Mouse (Mus musculus): Measurements from ENCODE around the gene Ftsj1.

- no peak for TF ChIP-seq ETS1 (IDR thresholded peaks at IDR 0.05; ENCODE audit: low read depth, low read length)
- TF ChIP-seq CTCF (IDR thresholded peaks at IDR 0.05 in 2 of 3, conservative IDR thresholded peaks at IDR 0.05 in 1 of 3; ENCODE audit: control insufficient read depth in 1 of 3, insufficient read depth in 1 of 3, low read depth in 2 of 3, low read length in 3 of 3, poor library complexity in 1 of 3, severe bottlenecking in 1 of 3): no peak
- TF ChIP-seq POLR2A (IDR thresholded peaks at IDR 0.05; ENCODE audit: control insufficient read depth in 1 of 2, insufficient read depth in 1 of 2, low read depth in 1 of 2, low read length in 2 of 2, poor library complexity in 1 of 2): no peak
- no peak for TF ChIP-seq MEF2A (IDR thresholded peaks at IDR 0.05; ENCODE audit: extremely low read depth, insufficient replicate concordance, low read depth, low read length, poor library complexity, severe bottlenecking)
- TF ChIP-seq MAX (IDR thresholded peaks at IDR 0.05; ENCODE audit: low read length): no peak
- no peak for TF ChIP-seq RAD21 (IDR thresholded peaks at IDR 0.05; ENCODE audit: low read depth, low read length)
- TF ChIP-seq USF1 (IDR thresholded peaks at IDR 0.05; ENCODE audit: low read depth, low read length): no peak
- no peak for TF ChIP-seq NELFE (IDR thresholded peaks at IDR 0.05; ENCODE audit: low read depth, low read length)
- no peak for TF ChIP-seq RCOR1 (IDR thresholded peaks at IDR 0.05; ENCODE audit: low read depth, low read length)
- TF ChIP-seq GATA1 (IDR thresholded peaks at IDR 0.05; ENCODE audit: low read depth, low read length): no peak
Observed at GRCm38 (mm10) chrX:8217383-8217782, 34.8 kb downstream of the Ftsj1 start.
